Mouse (Mus musculus): Measurements from ENCODE around the gene Brwd1.
"Not testable (repeated sequence)": the region's sequence is repeated elsewhere in the genome, so short reads cannot be mapped to it uniquely, and the experiment has no call there.

Gene Brwd1

DNA sequence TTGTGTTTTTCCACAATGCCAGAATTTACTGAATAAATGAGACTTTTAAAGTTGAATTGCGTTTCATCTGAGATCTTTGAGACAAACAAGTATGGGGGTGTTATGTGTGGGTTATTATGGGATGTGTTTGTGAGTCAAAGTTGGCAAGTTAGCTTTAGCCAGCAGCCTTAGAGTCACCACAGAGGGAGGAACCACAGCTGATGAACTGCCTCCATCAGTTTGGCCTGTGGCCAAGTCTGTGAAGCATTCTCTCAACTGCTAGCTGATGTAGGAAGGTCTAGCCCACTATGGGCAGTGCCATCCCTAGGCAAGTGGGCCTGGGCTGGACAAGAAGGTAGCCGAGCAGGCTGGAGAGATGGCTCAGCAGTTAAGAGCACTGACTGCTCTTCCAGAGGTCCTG, 111.5 kb downstream of the Brwd1 start:
- no peak for DNase-seq

DNA sequence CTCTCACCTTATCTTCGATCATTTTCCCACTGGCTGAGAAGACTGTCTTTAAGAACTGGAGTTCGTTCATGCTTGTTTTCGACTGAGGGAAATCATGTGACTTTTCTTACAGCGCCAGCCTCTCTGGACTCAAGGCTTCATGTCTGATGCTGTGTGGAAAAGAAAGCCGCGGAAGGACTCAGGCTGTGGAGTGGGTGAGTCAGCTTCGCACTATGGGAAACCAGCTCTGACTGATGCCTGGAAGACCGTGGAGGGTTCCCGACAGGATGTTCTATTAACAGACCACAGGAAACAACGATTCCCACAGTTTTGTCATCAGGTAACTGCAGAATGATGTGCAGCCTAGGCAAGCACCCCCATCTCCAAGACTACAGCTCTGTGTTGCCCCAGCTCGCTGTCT, 114.9 kb downstream of the Brwd1 start:
- no peak for DNase-seq

DNA sequence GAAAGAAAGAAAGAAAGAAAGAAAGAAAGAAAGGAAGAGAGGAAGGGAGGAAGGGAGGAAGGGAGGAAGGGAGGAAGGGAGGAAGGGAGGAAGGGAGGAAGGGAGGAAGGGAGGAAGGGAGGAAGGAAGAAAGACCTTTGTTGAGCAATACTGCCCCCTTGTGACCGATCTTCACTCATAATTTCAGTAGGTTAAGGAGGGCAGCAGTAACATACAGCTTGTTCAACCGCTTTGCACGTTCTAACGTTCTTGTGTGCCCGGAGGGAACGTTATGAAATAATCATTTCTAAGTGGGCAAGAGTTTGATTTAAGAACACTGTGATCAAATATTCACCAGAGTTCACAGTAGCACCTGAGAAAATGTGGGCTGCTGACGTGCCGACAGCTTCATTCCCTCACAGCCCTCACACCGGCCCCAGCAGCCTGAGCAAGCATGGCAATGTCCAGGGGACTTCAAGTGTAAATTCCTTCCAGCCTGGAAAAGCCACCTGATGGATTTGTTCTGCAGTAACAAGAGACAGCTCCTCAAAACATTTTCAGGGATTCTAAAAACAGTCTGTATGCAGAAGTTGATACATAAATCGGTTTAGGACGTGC, 117.8 kb downstream of the Brwd1 start:
- peak; percentile 25 for DNase-seq

DNA sequence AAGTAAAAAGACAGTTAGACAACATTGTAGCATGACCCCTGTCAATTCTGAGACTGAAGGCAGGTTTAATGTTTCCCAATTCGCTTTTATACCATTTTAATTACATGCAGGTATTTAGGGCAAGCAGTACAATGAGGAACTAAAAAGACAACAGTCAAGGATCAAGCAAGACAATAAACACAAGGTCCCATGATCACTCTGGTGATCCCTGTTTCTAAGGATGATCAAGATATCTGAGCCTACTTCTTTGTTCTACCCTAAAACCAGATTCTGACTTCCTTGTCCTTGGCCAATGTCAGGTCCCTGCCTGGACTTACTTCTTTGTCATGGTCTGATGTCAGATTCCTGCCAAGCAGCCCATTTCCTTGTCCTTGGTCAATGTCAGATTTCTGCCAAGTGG, 120.8 kb downstream of the Brwd1 start:
- not testable (repeated sequence) for DNase-seq

DNA sequence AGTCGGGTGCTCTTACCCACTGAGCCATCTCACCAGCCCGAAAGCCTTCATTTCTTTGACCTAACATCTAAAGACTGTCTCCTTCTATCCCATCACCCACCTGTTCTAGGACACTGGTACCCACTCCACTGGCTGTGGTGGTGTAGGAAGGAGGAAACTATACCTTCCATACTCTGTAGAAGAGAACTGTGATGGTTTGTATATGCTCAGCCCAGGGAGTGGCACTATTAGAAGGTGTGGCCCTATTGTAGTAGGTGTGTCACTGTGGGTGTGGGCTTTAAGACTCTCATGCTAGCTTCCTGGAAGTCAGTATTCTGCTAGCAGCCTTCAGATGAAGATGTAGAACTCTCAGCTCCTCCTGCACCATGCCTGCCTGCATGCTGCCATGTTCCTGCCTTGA, 121.6 kb downstream of the Brwd1 start:
- not testable (repeated sequence) for DNase-seq

DNA sequence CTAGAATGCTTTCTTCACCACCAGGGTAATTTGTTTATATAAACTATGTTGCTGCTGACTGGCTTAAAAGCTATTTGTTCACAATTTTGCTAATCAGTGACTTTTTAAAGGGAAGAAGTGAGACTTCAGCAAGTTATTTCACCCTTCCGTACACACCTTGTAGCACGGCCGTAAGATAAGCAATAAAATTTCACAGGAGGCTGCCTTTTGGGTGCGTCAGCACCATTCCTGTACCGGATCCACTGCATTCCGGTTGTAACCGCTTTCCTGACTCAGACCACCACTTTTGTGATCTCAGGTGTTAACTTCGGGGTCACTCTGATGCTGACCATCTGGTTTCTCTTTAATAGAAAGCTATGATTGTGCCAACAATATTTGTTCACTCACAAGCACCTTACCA, 124.2 kb downstream of the Brwd1 start:
- no peak for DNase-seq

DNA sequence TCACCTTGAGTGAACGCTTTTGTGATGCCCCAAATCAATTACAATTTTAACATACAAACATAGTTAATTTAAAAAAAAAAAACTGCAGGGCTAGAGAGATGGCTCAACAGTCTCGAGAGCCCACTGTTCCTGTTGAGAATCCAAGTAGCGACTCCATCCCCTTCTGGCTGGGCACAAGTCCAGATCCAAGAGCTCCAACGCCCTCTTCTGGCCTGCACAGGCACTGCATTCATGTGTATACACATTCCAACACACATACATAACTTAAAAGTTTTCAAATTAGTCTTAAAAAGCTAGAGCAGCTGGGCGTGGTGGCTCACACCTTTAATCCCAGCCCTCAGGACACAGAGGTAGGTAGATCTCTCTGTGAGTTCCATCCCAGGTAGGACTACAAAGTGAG, 125.7 kb downstream of the Brwd1 start:
- no peak for DNase-seq

DNA sequence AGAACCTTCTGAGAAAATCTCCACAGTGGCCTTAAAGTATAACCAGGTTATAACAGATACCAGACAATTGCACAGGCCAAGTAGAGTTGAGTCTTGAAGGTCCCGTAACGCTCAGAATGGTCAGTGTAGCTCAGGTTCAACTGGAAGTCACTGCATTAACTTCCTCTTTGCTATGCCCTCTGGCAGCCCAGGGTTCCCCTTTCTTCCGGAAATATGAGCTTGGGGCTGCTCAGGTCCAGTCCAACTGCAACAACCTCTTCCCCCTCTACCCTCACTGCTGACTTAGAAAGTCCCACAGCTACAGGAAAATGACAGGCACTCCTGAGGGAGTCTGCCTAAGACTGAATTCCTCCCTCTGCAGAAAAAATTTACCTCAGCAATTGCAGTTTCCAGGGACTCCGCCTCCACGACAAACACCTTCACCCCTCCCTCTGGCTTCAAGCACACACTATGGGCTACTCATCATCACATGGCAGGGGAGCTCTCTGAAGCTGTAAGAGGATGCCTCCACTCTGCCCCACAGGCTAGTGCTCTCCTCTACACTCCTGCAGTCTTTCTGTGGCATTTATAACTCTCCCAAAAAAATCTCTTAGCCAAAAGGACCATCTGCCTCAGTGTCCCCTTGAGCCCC, 126.5 kb downstream of the Brwd1 start:
- DNase-seq: peak; percentile 26

DNA sequence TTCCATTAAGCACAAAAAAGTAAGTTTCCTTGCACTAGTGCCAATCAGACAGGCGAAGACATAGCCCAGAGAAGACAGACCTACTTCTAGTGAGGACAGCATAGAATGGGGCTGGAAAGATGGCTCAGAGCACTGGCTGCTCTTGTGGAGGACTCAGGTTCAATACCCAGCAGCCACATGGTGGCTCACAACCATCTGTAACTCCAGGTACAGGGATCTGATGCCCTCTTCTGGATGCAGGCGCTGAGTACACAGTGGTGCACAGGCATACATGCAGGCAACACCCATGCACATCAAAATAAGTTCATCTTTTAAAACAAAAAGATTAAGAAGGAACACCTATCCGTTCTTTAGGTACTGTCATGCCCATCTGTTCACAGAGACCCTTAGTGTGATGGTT, 128.0 kb downstream of the Brwd1 start:
- no peak for DNase-seq

DNA sequence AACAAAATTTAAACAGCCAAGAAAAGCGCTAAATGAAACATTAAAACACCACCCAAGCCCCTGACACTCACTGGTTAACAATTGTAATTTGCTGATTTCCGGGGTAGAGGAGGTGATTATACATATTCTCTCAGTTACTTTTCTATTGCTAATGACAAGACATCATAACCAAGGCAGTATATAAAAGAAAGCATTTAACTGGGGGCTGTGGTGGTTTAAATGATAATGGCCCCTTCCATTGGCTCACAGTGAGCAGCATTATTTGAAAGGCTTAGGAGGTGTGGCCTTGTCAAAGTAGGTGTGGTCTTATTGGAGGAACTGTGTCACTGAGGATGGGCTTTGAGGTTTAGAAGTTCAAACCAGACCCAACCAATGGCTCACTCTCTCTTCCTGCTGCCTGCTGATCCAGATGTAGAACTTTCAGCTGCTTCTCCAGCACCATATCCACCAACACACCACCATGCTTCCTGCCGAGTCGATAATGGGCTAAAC, 129.1 kb downstream of the Brwd1 start:
- no peak for DNase-seq

DNA sequence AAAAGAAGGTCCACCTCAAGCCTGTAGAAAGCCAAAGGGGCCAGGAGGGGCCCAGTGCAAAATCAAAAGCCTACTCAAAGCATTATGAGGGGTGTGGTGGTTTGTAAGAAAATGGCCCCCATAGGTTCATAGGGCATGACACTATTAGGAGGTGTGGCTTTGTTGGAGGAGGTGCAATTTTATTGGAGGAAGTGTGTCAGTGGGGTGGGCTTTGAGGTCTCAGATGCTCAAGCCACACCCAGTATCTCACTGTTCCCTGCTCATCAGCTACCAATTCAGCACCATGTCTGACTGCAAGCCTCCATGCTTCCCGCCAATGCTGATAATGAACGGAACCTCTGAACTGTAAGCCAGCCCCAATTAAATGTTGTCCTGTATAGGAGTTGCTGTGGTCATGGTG, 130.9 kb downstream of the Brwd1 start:
- no peak for DNase-seq

DNA sequence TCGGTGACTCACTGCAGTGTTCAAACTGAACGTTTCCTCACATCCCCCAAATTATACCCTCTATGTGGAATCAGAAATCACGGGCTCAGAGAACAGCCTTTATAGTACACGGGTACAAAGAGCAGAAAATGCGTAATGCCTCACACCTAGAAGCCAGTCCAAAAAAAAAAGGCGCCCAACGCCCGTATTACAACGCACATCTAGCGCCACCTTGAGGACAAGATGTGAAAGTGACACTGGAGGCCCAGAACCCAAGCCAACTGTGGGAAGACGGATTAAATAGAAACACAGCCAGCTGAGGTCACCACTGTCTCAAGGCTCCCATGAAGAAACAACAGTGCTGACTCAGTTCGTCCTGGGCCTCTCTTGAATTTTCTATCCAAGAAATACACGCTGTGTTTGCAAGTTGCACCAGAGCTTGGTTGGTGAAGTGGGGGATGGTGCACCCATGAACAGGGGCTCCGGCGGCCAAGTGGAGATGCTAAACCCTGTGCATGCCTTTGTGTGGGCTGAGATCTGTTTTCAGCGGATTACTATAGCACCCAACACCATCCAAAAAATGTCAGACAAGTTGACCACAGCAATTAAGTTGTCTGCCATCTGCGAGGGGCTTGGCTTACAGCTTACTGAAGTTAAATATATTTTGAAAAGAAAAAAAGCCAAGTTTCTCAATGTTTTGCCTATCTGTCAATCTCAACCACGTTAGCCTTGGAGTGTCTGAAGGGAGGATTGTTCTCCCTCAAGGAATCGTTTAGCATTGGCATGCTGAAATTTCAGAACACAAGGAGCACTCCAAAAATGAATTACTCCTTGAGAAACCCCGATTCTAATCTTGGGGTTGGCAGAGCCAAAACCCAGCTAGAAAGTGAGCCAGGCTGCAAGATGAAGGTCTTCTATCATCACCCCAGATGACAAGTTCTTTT, 136.7 kb downstream of the Brwd1 start:
- DNase-seq: peak; percentile 53

DNA sequence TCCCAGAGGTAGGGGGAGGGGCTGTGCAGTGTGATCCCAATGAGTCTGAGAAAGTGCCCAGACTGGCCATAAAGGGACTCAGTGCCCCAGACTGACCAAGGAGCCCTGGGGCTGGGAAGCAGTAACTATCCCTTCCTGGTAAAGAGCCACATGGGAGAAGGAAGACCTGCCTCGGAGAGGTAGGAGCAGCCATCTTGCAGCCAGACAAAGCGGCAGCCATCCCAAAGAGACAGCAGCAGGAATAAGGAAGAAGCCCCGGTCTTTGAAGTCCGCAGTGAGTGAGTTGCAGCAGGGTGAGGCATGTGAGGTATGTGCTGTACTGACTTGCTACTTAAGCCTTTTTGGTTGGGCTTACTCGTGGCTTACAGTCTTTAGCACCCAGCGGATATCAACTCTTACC, 139.1 kb downstream of the Brwd1 start:
- DNase-seq: no peak
